Mouse (Mus musculus): ENCODE data around the gene Lactb.
A peak's percentile ranks its signal among the peaks of the same experiment; 100 is the strongest.
"Not testable (repeated sequence)": the region's sequence is repeated elsewhere in the genome, so short reads cannot be mapped to it uniquely, and the experiment has no call there.

Gene Lactb

DNA sequence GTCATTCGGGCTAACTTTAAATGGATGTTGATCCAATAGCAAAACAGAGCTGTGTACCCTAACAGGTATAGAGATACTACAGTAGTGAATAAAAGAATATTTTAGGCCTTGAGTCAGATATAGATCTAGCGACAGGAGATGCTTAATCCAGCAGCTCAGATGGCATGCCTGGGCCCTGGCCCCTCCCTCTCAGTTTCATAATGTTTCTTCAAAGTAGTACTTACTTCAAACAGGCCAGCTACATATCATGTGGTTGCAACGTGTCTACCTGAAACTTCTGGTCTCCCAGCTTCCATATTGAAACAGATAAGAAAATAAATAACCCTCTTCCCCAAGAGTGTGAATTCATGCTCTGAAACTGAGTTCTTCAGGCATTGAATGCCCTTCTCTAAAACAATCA is 49.4 kb downstream of the Lactb start:
- DNase-seq (ENCODE audit: extremely low read depth, insufficient read length, low spot score): no peak

DNA sequence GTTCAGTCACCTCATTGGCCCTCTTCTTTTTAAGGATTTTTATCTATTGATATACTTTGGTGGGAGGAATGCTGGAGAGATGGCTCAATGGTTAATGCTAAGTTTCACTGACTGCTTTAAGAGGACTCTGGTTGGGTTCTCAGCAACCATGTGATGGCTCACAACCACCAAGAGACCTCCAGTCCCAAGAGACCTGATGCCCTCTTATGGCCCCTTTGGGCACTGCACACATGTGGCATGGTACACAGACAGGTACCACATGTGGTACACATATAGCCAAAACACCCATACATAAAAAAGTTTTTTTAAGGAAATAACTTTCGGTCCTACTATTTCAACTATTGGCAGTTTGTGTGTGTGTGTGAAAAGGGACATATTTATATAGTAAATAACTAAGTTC is 53.2 kb downstream of the Lactb start:
- DNase-seq (ENCODE audit: extremely low read depth, insufficient read length, low spot score): no peak

DNA sequence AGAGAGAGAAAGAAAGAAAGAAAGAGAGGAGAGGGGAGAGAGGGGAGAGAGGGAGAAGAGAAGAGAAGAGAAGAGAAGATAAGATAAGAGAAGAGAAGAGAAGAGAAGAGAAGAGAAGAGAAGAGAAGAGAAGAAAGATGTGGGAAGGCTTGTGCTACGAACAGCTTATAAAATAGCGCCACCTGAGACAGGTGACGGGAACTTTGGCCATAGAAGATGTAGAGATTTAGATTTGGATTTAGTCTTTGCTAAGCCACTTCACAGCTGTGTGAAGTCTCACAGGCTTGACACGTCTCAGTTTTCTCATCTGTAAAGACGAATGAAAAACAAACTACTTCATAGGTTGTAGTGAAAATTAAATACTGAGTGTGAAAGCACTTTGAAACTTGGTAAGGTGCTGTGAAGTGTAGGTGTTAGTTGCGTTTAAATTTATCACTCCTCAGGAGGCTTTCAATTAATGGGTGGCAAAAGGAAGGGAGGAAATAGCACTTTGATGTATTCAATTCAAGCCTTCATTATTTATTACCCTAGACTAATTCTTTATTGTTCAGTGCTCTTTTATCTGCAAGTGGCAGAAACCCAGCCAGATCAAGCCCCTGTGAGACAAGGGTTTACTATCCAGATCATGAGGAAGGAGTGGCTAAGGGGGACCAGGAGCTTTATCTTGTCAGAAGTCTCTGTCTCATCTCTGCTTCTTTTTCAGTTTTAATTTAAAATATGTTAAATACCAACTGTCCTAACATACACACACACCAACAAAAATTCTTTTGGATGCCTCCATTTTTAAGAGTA is 54.6 kb downstream of the Lactb start:
- DNase-seq (ENCODE audit: extremely low read depth, insufficient read length, low spot score): no peak

DNA sequence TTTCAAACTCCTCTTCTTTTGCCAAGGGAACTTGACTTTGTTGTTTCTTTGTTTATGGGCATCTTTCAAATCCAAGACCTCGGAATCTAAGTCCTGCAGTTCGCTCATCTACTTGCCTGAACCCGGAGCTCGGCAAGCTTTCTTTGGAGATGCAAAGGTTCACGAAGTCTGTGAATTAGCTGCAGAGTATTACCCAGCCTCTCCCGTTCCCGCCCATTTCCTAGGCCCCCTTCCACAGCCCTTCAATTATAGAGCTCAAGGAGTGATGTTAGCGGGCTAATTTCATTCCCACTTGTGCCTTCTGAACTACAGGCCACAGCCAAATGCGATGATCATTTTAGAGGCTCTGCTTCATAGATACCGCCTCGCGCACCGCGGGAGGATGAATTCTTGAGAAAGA is 55.3 kb downstream of the Lactb start:
- no peak for DNase-seq (ENCODE audit: extremely low read depth, insufficient read length, low spot score)

DNA sequence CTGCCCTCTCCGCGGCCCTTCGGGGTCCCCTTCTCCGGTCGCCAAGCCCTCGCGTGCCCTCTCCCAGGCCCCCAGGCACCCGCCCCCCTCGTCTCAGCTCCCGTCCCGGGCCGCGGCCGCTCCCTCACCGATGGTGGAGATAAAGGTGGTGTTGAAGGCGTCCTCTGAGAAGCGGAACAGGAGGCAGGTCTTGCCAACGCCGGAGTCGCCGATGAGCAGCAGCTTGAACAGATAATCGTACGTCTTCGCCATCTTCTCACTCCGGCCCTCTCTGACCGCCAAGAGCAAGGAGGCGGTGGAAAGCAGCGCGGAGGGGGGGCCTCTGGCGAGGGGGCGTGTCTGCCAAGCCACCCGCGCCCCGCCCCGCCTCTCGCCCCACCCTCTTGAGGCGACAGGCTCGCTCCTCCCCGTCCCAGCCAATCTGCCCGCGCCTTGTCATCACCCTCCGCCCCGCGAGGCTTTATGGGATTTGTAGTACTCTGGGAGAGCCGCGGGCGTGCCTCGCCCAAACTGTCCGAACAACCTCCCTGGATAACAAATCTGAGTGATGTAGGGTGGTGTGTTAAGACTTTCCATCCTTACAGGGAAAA is 55.8 kb downstream of the Lactb start, which contains the start of gene Rab8b:
Gene Rab8b (minus strand): TSS at position 306 of the 590 bp plus-strand sequence.
- DNase-seq (ENCODE audit: extremely low read depth, insufficient read length, low spot score): peak; percentile 94

DNA sequence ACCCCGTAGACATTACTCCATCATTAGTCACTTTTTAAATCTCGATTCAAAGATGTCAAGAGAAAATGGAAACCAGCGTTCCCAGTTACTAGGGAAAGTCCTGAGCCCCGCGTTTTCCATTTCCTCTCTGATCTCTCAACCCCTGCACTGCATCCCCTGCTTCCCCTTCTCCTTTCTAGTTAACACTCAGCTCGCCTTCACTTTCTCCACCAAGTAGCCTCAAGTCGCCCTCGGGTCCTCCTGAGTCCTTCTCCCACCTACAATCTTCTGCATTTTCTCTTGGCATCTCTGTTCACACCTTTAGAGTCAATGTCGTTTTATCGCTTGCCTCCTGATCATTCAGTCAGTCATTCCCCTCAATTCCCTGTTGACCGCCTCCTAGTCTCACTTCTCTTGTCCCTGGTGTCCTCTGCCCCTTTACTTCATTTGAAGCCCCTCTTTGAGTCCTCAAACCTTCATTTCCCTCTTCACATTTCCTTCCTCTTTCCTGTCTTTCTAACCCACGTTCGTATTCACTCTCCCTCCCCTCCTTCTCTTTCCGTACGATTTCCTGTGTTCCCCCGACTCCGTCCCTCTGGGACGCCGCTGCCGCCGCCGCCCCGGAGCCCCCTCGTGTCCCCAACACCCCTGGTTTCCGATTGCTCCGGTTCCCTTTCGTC is 56.5 kb downstream of the Lactb start:
- DNase-seq (ENCODE audit: extremely low read depth, insufficient read length, low spot score): peak; percentile 15

DNA sequence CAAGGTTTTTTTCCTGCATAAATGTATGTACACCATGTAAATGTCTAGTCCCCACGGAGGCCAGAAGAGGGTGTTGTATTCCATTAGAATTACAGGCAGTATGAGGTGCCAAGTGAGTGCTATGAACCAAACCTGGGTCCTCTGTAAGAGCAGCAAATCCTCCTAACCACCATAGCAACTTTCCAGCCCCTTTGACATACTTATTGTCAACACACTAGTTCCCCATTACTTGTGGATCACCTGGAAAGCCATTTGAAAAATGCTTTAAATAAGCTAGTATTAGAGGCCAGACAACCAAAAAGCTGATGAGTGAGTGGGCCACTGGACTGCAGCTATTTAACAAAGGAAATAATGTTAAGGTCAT is 57.4 kb downstream of the Lactb start:
- DNase-seq (ENCODE audit: extremely low read depth, insufficient read length, low spot score): no peak

DNA sequence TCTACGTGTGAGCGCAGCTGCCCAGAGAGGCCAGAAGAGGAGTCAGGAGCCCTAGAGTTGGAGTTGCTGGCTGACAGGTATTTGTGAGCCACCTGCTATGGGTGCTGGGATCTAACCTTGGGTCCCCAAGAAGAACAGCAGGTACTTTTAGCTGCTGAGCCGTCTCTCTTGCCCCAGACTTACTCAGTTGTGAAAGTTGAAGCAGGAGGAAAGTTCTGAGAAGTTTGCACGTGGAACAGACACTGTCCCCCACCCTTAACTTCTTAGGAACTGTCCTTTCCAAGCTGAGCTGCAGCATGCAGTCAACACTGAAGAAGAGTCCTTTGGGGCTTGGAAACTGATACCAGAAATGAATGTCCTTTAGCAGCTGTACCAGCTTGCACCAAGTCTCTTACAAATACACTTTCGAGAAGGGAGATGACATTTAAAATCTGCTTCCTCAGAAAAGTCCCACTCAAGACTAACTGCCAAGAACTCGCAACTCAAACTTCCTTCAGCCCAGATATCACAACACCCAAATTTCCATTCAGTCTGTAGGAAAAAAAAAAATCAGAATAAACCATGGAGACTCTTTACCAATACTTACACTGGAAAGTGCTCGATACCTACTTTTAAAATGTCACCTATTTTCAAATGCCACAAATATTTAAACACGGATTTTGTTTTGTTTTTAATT is 57.9 kb downstream of the Lactb start:
- no peak for DNase-seq (ENCODE audit: extremely low read depth, insufficient read length, low spot score)

DNA sequence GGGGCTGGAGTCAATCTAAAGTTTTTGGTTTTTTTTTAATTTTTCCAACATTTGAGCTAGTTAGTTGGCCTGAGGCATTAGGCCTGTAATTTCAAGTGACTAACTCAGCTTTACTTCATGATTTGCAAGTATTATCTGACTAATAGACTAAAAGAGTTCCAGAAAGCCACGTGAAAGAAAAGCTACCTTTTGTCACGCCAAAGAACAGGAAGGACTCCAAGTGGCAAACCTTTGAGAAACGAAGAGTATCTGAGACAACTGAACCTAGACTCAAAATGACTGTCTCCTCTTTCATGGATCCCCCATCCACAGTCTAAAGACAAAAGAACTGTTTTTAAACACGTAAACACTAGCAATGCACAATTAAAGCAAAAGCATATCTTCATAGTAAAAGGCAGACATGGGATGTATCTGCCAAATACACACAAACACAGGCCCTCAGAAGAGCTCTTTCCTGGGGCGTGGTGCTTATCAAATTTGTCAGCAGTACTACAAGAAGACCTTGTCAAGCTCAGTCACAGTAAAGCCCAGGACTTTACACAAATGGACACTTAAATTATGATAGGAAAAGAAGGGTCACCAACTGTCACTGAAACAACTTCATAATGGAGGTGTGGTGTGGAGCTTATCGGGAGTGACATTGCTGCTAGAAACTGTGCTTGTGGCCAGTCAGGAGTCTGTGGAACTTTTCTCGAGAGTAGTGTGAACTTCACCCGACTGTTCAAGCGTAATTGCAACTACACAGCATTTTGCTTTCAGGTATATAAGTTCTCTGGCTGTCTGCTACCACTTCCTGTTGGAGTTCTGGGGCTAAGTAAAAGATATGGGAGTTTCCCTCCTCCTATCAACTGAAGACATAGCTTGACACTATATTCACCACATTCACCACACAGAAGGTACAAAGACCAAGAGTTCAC is 59.2 kb downstream of the Lactb start:
- no peak for DNase-seq (ENCODE audit: extremely low read depth, insufficient read length, low spot score)

DNA sequence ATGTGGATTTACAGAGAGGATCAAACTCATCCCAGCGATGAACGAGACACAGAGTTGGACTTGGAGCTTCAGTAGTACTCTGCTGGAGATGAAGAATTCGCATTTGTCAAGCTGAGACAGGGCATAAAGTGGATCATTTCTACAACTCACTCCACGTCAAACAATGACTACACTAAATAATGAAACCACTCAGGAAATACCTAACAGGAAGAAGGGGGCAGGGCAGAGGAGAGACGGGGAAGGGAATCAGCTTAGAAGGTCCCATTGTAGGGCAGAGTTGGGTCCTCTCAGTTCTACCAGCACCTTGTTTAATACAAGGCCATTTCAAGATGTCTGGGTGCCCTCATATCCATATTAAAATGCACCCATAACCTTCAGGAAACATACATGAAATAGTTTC is 59.9 kb downstream of the Lactb start:
- DNase-seq (ENCODE audit: extremely low read depth, insufficient read length, low spot score): no peak

DNA sequence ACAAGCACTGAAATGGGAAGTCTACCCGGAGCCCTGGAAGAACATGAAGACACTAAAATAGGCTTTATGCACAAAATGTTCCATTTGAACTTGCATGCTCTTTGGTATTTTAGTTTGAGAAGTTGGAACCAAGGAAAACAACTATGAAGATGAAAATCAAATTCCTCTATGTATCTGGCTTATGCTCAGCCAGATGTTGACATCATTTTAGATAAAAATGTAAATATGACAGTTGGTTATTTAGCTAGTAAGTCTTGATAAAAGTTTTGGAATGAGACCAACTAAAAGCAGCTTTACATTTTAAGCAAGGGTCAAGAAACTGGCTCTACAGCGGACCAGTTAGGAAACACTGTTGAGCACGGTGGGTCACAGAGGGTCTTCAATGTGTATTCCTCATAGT is 60.7 kb downstream of the Lactb start:
- DNase-seq (ENCODE audit: extremely low read depth, insufficient read length, low spot score): no peak

DNA sequence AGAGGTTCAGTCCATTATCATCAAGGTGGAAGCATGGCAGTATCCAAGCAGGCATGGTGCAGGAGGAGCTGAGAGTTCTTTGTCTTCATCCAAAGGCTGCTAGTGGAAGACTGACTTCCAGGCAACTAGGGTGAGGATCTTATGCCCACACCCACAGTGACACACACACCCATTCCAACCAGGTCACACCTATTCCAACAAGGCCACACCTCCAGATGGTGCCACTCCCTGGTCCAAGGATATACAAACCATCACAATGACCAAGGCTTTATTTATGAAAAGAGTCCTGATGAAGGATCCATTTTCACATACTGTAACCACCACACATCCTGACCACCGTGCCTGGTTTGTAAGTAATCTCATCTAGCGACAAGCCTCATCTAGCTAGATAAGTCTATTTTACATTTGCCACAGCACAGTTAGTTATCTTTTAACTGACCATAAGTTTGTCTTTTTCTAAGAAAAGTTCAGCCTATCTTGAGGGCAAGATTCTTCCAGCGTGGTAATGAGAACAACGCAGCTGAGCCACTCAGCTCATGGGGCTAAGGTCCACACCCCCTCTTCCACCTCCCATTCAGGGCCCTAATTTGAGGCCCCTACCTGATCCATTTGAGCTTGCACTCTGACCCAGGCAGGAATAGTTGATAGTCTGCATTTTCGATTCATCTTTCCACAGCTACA is 61.9 kb downstream of the Lactb start:
- DNase-seq (ENCODE audit: extremely low read depth, insufficient read length, low spot score): not testable (repeated sequence)

DNA sequence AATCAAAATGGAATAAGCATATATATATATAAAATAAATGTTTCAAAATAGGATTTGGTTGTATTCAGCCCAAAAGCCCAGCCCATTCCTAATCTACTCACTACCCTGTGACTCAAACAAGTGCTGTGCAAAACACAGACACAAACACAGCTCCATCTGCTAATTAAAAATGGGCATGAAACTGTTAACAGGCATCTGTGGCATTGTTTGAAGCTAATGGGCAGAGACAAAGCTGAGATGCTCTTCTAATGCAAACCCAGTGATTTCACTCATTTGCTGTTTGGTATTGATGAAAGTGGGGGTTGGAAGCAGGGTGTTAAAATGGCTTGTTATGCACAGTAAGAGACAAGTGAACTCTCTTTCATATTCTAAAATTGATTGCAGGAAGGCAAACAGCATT is 63.0 kb downstream of the Lactb start:
- DNase-seq (ENCODE audit: extremely low read depth, insufficient read length, low spot score): no peak

DNA sequence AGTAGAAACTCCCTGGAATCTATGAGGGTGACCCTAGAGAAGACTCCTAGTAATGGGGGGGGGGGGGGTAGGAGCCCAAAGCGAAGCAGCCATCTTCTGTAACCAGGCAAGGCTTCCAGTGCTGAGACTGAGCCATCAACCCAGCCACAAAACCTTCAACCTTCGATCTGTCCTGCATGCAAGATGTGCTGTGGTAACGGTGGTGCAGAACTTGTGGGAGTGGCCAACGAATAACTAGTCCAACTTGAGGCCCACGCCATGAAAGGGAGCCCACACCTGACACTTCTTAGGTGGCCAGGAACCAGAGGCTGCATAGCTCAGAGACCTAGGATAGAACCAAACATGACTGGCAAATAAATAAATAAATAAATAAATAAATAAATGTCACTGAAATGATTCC is 64.6 kb downstream of the Lactb start:
- no peak for DNase-seq (ENCODE audit: extremely low read depth, insufficient read length, low spot score)

DNA sequence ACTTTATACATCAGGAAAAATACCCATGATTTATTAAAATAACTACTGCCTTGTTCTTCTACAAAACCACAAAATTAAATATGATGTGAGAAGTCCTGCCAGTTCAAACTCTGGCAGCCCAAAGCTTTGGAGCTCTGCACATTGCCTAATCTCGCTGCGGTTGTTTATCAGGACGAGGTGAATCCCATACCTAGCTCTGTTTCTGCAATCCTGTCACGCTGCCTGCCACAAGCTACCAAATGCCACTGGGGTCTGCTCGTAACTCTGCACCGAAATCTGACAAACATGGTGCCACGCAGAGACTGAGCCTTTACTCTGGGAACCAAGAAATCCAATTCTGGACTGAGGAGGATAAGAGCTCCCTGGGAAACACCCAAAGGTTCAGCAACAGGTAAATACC is 65.4 kb downstream of the Lactb start:
- no peak for DNase-seq (ENCODE audit: extremely low read depth, insufficient read length, low spot score)

DNA sequence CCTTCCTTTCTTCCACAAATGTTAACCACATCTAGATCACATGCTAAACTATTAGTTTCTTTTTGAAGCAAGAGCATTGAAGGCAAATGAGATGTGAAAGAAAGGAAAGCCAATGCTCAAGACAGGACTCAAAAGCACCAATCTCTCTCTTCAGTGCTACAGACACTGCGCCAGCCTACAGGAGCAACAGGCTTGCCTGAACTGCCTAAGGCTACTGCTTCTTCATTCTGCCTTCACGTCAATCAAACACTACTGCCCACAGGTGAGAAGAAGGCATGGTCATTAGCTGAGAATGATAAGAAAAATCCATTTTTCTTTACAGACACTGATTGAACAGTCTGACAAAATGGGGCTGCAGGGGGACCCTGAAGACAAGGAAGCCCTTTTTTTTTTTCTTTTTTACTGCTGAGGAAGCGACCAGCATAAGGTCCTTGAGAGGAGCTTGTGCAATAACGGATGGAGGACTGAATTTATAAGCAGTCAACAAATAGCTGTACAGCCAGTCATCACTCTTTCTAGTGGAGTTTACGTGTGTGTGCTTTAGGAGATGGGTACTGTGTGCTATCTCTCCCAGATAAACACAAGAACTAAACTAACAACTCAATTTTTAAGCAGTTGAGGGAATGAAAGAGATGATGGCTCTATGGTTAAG is 67.4 kb downstream of the Lactb start:
- DNase-seq (ENCODE audit: extremely low read depth, insufficient read length, low spot score): no peak

DNA sequence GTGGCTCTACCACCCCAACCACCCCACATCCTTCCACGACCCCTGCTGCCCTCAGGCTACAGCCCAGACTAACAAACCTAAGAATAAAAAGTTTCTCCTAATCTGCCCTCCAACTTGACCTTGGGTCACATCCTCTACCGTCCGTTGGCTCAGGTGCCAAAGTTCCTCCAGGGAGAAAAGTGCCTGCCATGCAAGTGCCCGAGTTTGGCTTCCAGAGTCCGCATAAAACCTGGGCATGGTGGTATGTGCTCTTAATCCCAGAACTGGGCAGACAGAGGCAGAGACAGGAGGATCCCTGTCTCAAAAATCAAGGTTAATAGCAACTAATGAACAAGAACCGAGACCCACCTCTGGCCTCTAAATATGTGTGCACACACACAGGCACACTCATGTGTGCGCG is 68.2 kb downstream of the Lactb start:
- DNase-seq (ENCODE audit: extremely low read depth, insufficient read length, low spot score): no peak

DNA sequence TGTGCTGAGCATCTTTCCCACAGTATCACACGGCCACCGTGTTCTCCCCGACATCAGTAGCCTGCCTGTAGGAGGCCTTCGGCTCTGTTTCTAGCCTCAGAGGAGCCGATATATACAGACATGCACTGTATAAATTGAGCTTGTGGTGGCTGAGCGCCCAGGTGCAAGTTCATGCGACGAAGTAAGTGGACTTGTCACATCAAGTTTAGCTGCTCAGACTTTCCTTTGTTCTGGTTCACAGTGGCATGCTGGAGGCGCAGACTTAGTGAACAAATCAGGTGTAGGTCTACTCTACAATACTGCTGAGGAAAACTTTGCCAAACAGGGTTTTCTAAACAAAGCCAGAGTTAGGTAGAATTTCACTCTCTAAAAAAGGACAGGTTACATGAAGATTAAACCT is 69.3 kb downstream of the Lactb start:
- no peak for DNase-seq (ENCODE audit: extremely low read depth, insufficient read length, low spot score)

Data from 3134 (cell line).